Mouse (Mus musculus): ENCODE results near the gene Tmed2.

GRCm38 (mm10) chr5:124518648-124519047, 21.8 kb upstream of the Tmed2 start:
- TF ChIP-seq CTCF (IDR thresholded peaks at IDR 0.05; ENCODE audit: insufficient read depth, low read length), result no peak
- TF ChIP-seq POLR2A (IDR thresholded peaks at IDR 0.05; ENCODE audit: borderline replicate concordance, extremely low read depth, low read depth, low read length), result no peak
